29 mouse cellular contexts compared by ENCODE assay signal in genomic region chr15:98850668-98851067, GRCm38 (mm10). TPM values are rescaled to one million over a fixed set of nuclear protein-coding genes. Genes with fewer than 3 reads are reported as not detected.
DNase-seq lines count a peak whose midpoint lies in the region; TF ChIP-seq lines count a peak whose summit lies in the region.
"Had no signal": no experiment of that assay in that cellular context is flagged by ENCODE, and none has a peak within 500 bp of the region (broad histone marks: within the 10 kb centered on the region; RNA-seq: fewer than 3 reads in every experiment).

No protein-coding gene starts in this region.

- intact Hi-C loops in gastrocnemius, adult 2 months (cut with DNase I) = no loop called here

- H3K27me3 ChIP-seq in cerebellum, adult 2 months (ENCODE audit: control insufficient read depth, insufficient read depth, low read length) = no peaks in the 10 kb centered on the region
- H3K27me3 ChIP-seq: CH12.LX; embryonic facial prominence, embryonic 13.5 days; hindbrain, embryonic 15.5 days; limb, embryonic 12.5 days; liver, embryonic 15.5 days; stomach, embryonic 15.5 days had no signal

- H3K4me1 ChIP-seq in cerebellum, adult 2 months (ENCODE audit: control insufficient read depth, insufficient read depth, low read length) = peaks cover 43% of the 10 kb centered on the region
- H3K4me1 ChIP-seq: embryonic facial prominence, embryonic 13.5 days; forebrain, embryonic 10.5 days; hindbrain, embryonic 10.5 days; hindbrain, embryonic 15.5 days; limb, embryonic 12.5 days; liver, embryonic 15.5 days; stomach, embryonic 15.5 days had no signal

- TF ChIP-seq POLR2A in cerebellum, adult 2 months (IDR thresholded peaks at IDR 0.05; ENCODE audit: borderline replicate concordance, insufficient read depth, low read length) = no peak

- H3K4me3 ChIP-seq in cerebellum, adult 2 months (replicated peaks; ENCODE audit: insufficient read depth, low read depth, low read length) = no peak overlapping the region
- H3K4me3 ChIP-seq in gastrocnemius, adult 2 months = no peak overlapping the region
- H3K4me3 ChIP-seq: embryonic facial prominence, embryonic 13.5 days; forebrain, embryonic 10.5 days; hindbrain, embryonic 10.5 days; hindbrain, embryonic 15.5 days; left cerebral cortex, adult 2 months; limb, embryonic 12.5 days; liver, embryonic 15.5 days; stomach, embryonic 15.5 days had no signal

- DNase-seq in adrenal gland, postnatal 10 days = peak; percentile 54
- no peak for DNase-seq in adrenal gland, adult 18-20 months (ENCODE audit: low spot score in 2 of 2)
- peak; percentile 61 to 68 for DNase-seq in cerebellum, adult 2 months
- no peak for DNase-seq in cerebellum, adult 9-10 months
- peak; percentile 57 for DNase-seq in gastrocnemius, adult 2 months
- DNase-seq in gastrocnemius, postnatal 4 days (ENCODE audit: low spot score in 2 of 2) = no peak
- peak; percentile 56 for DNase-seq in brain, adult 2 months (ENCODE audit: low read depth, low spot score)
- DNase-seq in layer of hippocampus, adult 18-20 months (ENCODE audit: low spot score in 2 of 2) = no peak
- DNase-seq: gastrocnemius, postnatal 36 days; heart, postnatal 14 days; kidney, adult 8-10 months; kidney, postnatal 14 days; lung, embryonic 14.5 days; lung, postnatal 14 days; midbrain, embryonic 14.5 days; right cerebral cortex, postnatal 25 days had no signal

- no peak for TF ChIP-seq CTCF in cerebellum, adult 2 months (IDR thresholded peaks at IDR 0.05; ENCODE audit: borderline replicate concordance, insufficient read depth, low read depth, low read length)
- TF ChIP-seq CTCF in gastrocnemius, adult 2 months (IDR thresholded peaks at IDR 0.05) = no peak

- no peak overlapping the region for H3K27ac ChIP-seq in cerebellum, adult 2 months (ENCODE audit: insufficient read depth, low read length)
- H3K27ac ChIP-seq in gastrocnemius, adult 2 months = peak overlapping the region; percentile 16; the same call in 1 of the 2 replicates
- H3K27ac ChIP-seq: embryonic facial prominence, embryonic 13.5 days; forebrain, embryonic 10.5 days; hindbrain, embryonic 10.5 days; hindbrain, embryonic 15.5 days; left cerebral cortex, adult 2 months; limb, embryonic 12.5 days; liver, embryonic 15.5 days; stomach, embryonic 15.5 days had no signal

- 24% methylated on average over 14 of the region's 14 CpGs for WGBS in cerebellum, adult 2 months

RNA-seq across cellular contexts. Expression of gene Prkag1, which starts 19.3 kb away (rescaled TPM):
- 10 to 100 TPM; 65.7 to 71.5 TPM for total RNA-seq in adrenal gland, postnatal 10 days (2021)
- 10 to 100 TPM; 64.0 to 71.5 TPM for total RNA-seq in adrenal gland, adult 18-20 months (2021)
- polyA plus RNA-seq in cerebellum, adult 2 months (2012; rRNA removed) = 90.3 and 93.6 TPM in 2 replicates
- 10 to 100 TPM; 49.0 to 59.5 TPM for total RNA-seq in gastrocnemius, adult 2 months (2021)
- 10 to 100 TPM; 42.8 to 42.9 TPM for total RNA-seq in gastrocnemius, postnatal 4 days (2021)
- total RNA-seq in layer of hippocampus, adult 18-20 months (2021) = 10 to 100 TPM; 50.6 to 51.1 TPM

RNA-seq across cellular contexts. Expression of gene Kmt2d, which starts 20.3 kb away (rescaled TPM):
- 10 to 100 TPM; 47.5 to 64.2 TPM for total RNA-seq in adrenal gland, postnatal 10 days (2021)
- 10 to 100 TPM; 54.6 to 59.5 TPM for total RNA-seq in adrenal gland, adult 18-20 months (2021)
- polyA plus RNA-seq in cerebellum, adult 2 months (2012; rRNA removed) = 49.9 and 52.6 TPM in 2 replicates
- 10 to 100 TPM; 53.6 to 56.3 TPM for total RNA-seq in gastrocnemius, adult 2 months (2021)
- 10 to 100 TPM; 63.9 to 68.6 TPM for total RNA-seq in gastrocnemius, postnatal 4 days (2021)
- 100 to 1,000 TPM in 1 of 2 experiments, 10 to 100 TPM in 1; 89.1 to 103 TPM for total RNA-seq in layer of hippocampus, adult 18-20 months (2021)

RNA-seq across cellular contexts. Expression of gene Ddn, which starts 41.4 kb away (rescaled TPM):
- total RNA-seq in adrenal gland, postnatal 10 days (2021) = under 1 TPM; 0.09 to 0.21 TPM
- not detected for total RNA-seq in adrenal gland, adult 18-20 months (2021)
- 1.0 and 1.3 TPM in 2 replicates for polyA plus RNA-seq in cerebellum, adult 2 months (2012; rRNA removed)
- total RNA-seq in gastrocnemius, adult 2 months (2021) = under 1 TPM; 0.33 to 0.78 TPM
- total RNA-seq in gastrocnemius, postnatal 4 days (2021) = 1 to 10 TPM; 1.8 TPM
- total RNA-seq in layer of hippocampus, adult 18-20 months (2021) = 1,000 to 10,000 TPM; 1,780 to 1,859 TPM
- total RNA-seq: liver, adult 2 months; monocyte, adult 5-6 weeks had no signal
- polyA plus RNA-seq: embryonic facial prominence, embryonic 13.5 days; inflammation-experienced regulatory T-cells, adult 6 months; limb, embryonic 12.5 days; liver, adult 2 months; liver, embryonic 15.5 days; stomach, embryonic 15.5 days had no signal

RNA-seq across cellular contexts. Expression of gene Rhebl1, which starts 43.7 kb away (rescaled TPM):
- 1 to 10 TPM; 2.6 to 4.5 TPM for total RNA-seq in adrenal gland, postnatal 10 days (2021)
- 1 to 10 TPM; 1.2 to 2.5 TPM for total RNA-seq in adrenal gland, adult 18-20 months (2021)
- polyA plus RNA-seq in cerebellum, adult 2 months (2012; rRNA removed) = 18.7 and 19.8 TPM in 2 replicates
- total RNA-seq in gastrocnemius, adult 2 months (2021) = 1 to 10 TPM in 1 of 2 experiments, under 1 TPM in 1; 0.92 to 2.2 TPM
- 1 to 10 TPM; 2.4 to 3.6 TPM for total RNA-seq in gastrocnemius, postnatal 4 days (2021)
- 1 to 10 TPM; 5.7 to 6.3 TPM for total RNA-seq in layer of hippocampus, adult 18-20 months (2021)

RNA-seq across cellular contexts. Expression of gene Dhh, which starts 47.7 kb away (rescaled TPM):
- 1 to 10 TPM; 2.6 to 3.2 TPM for total RNA-seq in adrenal gland, postnatal 10 days (2021)
- total RNA-seq in adrenal gland, adult 18-20 months (2021) = 1 to 10 TPM in 1 of 2 experiments, under 1 TPM in 1; 0.86 to 2.1 TPM
- polyA plus RNA-seq in cerebellum, adult 2 months (2012; rRNA removed) = 0.07 and 0.10 TPM in 2 replicates
- under 1 TPM; 0.81 to 0.82 TPM for total RNA-seq in gastrocnemius, adult 2 months (2021)
- 1 to 10 TPM; 5.0 to 7.8 TPM for total RNA-seq in gastrocnemius, postnatal 4 days (2021)
- total RNA-seq in layer of hippocampus, adult 18-20 months (2021) = under 1 TPM; 0.08 to 0.15 TPM
- total RNA-seq: CH12.LX; common myeloid progenitor, adult 5-6 weeks; monocyte, adult 5-6 weeks had no signal

Comparison
In these comparisons a context has a peak if more than half of its experiments do, and no peak if none do; other contexts are left out.
1. DNase-seq: peak in adrenal gland, postnatal 10 days (single experiment), cerebellum, adult 2 months (2 of 2), gastrocnemius, adult 2 months (single experiment) and brain, adult 2 months (single experiment); none in adrenal gland, adult 18-20 months (0 of 2), cerebellum, adult 9-10 months (single experiment), gastrocnemius, postnatal 4 days (0 of 2) and layer of hippocampus, adult 18-20 months (0 of 2).
2. RNA of gene Ddn, which starts 41.4 kb away (total RNA-seq): 1,780 to 1,859 TPM in layer of hippocampus, adult 18-20 months; 1.8 TPM in gastrocnemius, postnatal 4 days, 0.33 to 0.78 TPM in gastrocnemius, adult 2 months, not detected in adrenal gland, adult 18-20 months and 0.09 to 0.21 TPM in adrenal gland, postnatal 10 days; every median in the first group is over 100 times any median in the second.